Mouse (Mus musculus): ENCODE data around the gene Csf1.

Csf1 gene

DNA sequence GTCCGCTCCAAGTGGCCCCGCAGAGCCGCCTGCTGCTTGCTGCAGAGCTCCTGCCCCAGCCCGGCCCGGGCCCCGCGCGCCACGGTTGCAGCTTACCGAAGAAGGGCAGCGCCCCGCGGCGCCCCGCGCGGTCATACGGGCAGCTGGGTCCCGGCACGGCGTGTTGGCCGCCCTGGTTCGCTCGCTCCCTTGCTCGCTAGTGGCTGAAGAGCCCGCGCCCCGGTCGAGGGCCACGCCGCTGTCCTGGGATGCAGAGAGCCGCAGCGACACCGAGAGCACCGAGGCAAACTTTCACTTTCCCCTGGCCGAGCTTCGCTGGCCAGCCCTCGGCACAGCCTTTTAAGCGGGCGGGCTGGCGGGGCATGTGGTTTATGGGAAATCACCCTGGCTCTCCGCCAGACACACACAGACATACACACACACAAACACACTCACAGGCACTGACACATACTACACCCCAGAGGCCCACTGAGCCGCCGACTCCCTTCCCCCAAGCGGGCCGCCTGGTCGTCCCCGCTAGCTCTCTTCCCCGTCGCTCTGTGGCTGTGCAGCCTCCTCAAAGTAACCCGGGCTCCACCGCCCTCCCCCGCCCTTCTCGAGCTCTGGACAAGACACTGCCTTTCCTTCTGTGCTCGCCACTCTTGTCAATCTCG lies at the start of gene Csf1:
Gene Csf1 (minus strand): TSS at position 541 of the 653 bp plus-strand sequence.
- no peak for DNase-seq (ENCODE audit: extremely low read depth, low read depth, low spot score)

DNA sequence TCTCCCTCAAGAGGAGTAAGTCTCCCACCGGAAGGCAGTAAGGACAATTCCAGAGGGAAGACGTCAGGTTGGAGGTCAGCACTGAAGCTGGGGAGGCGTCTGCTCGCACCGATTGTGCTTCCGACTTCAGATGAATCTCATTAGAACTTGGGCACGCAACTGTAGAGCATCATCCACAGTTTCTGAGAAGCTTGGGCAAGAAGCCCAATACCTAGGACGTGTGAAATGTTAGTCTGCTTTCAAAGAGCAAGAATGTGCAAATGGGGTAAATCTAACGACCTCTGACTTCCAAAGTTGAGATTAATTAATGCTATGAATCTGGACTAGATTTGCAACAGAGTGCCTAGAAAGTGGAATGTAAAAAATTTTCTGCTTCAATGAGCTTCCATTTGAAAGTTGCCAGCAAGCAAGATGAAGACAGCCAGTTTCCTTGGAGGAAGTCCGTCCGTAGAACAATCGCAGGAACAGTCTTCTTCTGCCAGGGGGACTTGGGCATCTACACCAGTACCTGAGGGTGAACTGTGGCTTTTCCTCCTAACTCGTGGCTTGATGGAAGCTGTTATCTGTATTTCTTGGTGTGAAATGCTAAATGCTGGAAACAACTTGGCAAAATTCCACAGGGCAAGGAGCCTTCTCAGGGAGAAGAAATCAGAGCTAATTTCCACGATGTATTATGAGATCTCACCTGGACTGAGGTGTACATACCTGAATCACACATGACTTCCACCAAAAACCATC lies 47.9 kb upstream of the Csf1 start:
- no peak for DNase-seq (ENCODE audit: extremely low read depth, low read depth, low spot score)

DNA sequence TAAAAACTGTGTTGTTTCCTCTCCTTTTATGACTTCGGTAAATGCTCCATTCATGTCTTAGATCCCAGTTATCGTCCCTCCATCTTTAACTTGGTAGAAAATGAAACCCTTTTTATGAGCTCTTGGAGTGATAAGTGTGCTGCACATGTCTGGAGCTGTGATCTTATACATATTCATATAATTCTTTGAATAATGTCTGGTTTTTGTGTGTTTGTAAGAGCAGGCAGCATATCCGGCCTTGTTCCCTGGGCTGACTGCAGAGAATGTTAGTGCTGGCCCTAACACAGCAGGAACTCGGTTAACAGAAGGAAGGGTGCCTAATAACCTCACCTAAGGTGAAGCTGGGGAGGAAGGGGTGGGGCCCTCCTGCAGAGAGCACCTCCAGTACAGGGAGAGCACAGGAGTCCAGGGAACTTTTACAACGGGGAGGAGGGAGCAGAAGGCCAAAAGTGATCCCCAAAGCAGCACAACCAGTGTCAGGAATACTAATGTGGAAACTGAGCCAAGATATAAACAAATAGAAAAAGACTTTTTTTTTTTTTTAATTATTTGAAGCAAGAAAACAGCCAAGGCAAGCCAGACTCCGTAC lies 47.2 kb upstream of the Csf1 start:
- DNase-seq (ENCODE audit: extremely low read depth, low read depth, low spot score), result no peak

DNA sequence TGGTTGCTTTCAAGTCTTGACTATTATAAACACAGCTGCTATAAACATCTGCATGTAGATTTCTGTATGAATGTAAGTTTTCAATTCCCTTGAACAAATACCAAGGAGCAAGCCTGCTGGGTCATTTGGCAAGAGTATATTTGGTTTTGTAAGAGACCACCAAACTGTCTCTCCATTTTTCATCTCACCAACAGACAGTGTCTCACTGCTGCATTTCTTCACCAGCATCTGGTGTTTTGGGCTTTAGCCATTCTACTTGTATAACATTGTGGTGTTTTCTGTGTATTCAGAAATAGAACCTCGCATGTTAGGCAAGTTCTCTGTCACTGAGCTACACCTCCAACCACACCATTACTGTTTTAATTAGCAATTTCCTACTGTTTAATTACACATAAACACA lies 46.6 kb upstream of the Csf1 start:
- no peak for DNase-seq (ENCODE audit: extremely low read depth, low read depth, low spot score)

DNA sequence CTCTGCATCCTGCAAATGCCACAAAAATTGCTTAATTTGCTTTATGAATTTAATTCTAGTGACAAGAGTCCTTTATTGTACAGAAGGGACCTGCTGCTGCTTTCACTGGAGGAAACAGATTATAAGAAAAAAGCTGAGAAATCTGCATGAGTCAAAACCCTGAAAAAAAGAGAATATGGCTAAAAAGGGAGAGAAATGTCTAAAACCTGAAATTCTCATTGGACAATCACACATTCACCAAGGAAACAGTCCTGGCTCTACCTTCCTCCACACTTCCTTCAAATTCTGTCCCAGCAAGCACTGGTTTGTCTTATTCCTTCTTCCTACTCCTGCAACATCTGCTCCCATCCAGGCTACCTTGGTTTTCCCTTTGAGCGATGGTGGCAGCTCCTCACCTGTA lies 44.5 kb upstream of the Csf1 start:
- DNase-seq (ENCODE audit: extremely low read depth, low read depth, low spot score), result no peak

DNA sequence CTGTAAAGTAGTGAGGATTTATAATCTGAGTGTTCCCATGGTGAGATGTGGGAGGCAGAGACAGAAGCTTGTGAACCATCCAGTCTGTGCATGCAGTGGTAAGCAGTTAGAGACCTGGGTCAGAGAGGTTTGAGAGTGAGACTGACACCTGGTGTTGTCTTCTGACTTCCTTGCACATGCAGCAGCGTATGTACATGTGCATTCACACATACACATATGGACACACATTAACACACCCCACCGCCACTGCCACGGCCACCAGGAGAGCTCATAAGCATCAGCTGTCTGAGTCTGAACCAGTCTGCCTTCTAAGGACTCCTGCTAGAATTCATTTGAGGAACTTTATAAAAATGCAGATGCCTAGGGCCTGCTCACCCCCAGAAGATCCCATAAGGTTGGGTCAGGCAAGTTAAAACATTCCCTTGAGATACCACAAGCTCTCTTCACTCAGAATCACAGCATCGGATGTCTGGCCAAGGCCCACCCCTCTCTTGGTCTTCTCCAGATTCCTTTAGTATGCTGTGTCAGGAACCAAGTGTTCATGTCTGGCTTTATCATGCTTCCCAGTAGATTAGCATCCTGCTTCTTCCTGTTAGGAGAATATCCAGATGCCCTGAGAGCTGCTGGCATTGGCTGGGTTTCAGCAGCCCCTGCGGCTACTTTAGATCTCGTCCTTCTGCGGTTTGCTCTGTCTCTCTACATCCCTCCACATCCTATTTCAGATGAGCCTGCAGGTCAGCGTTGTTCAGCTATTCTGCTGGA lies 42.1 kb upstream of the Csf1 start:
- no peak for DNase-seq (ENCODE audit: extremely low read depth, low read depth, low spot score)

DNA sequence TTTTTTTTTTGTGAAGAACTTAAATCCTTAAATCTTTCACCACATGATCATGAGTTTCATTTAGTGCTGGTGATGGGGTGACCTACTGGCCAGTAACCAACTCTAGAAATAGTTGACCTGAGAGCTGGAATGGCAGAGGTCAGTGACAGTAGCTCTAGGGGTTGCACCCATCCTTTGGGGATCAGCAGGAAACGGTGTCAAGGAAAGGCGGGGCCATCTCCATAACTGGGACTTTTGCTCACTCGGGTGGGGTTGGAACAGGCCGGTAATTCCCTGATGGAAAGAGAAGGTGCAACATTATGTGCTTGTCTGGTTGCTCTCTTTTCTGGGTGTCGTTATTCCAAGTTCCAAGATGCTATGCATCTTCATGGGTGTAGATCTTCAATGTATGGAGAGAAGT lies 38.7 kb upstream of the Csf1 start:
- DNase-seq (ENCODE audit: extremely low read depth, low read depth, low spot score), result no peak

DNA sequence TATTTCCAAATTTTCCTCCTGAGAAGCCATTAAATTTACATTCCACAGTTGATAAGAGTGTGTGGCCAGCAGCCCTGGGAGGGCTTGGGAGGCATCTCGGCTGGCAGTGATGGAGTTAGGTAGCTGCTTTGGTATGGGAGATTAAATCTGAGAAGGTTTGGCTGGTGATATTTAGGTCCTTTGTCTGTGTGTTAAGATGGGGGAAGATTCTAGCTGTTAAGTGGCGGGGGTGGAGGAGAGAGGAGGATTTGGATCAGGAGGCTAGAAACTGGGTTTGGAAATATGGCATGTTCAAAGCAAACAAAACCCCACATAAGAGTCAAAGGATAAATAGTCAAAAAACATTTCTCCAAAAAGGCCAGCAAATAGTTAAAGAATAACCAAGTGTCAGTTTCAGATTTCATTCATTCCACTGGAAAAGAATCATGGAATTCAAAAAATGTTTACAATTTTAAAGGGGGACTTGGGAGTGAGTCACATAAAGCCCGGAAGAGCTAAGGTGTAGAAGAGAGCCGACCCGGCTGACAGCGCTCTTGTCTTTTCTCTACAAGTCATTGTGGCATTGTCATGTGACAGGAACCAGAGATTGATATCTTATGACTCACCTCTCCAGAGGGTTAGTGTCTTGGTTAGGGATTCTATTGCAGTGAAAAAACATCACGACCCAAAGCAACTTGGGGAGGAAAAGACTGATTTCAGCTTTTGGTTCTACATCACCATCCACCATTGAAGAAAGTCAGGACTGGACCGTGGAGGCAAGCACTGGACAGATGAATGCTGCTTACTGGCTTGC lies 36.1 kb upstream of the Csf1 start:
- DNase-seq (ENCODE audit: extremely low read depth, low read depth, low spot score), result no peak

DNA sequence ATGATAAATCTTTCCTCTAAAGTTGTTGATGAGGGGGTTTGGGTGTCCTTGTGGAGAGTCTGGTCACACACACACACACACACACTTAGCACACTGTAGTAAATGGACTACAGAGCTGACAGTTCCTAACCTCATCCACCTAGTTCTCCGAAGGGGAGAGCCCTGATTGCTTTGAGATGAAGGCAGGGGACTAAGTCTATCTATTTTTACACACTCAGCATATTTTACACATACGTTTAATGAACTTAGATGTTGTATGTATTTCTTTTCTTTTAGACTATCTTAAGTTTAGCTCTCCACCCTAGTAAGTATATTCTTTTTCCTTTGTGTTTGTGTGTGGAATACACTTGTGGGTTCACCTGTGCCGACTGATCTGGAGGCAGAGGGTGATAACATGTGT lies 34.6 kb upstream of the Csf1 start:
- DNase-seq (ENCODE audit: extremely low read depth, low read depth, low spot score), result no peak

DNA sequence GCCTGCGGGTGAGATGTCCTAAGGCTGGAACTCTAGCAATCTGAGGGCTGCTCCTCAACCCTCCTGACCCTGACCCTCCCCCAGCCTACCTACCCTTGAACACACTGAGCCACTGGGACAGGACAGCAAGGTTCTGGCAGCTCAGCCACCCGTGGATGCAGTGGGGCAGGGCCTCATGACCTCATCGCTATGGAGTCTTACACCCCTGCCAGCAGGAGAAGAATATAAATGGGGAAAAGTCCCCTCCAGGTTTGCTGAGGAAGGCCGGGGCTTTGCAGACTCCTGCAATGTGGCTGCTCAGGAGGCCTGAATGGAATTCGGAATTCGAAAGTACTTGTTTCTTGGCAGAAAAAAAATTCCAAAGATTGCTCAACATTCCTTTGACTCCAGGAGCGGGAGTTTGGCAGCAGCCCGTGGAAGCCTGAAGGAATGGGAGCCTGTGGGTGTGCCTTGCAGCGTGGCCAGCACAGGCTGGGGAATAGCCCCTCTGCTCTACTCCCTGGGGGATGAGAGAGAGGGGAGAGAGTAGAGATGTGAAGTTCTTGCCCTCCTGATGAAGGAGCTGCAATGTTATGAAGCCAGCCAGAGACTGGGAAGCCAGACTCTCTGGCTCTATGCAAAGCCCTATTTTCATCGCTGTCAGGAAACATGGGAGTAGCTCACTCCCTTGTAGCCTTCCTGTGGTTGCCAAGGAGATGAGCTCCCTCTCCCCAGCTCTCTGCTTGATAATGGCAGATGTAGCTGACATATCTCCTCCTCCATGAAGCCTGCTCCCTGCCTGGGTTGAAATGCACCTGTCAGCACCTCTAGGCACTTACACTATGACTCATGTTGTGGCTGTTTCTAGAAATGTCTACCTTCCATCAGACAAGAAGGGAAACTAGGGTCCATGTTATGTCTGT lies 33.3 kb upstream of the Csf1 start:
- DNase-seq (ENCODE audit: extremely low read depth, low read depth, low spot score), result no peak

DNA sequence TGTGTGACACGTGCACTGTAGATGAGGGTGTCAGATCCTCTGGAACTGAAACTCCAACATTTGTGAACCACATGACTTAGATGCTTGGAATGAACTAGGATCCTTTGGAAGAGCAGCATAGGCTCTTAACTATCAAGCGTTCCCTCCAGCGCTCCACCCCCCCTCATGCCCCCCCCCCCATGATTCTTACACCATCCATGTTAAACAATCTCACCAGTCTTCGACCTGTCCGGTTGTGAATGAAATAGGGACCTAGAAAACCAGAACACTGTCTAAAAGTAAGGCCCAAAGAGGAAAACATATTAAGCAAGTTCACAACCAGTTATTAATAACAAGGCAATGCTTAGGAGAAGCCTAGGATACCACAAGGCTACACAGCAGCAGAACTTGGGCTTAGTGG lies 32.5 kb upstream of the Csf1 start:
- no peak for DNase-seq (ENCODE audit: extremely low read depth, low read depth, low spot score)

DNA sequence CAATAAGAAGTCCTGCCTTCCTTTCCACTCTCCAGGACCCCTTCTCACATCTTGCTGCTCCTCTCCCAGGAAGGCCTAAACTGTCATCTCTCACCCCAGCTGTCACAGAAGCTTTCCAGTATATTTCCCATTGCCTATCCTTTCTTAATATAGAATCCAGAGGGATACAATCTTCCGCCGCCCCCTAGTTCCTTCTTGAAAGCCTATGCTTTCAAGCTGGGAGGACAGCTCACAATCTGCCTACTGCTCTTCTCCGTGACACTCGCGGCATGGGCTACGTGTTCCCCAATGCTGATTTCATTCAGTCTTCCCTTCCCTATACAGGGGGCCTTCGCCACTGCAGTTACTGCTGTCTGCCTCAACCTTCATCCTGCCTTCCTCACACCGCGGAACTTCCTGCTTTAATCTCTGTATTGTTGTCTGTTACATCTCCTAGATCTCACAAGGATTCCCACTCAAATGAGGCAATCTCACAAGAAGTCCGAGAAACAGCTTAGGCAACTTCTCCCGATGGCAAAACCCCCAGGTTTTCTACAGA lies 30.6 kb upstream of the Csf1 start:
- DNase-seq (ENCODE audit: extremely low read depth, low read depth, low spot score), result no peak

DNA sequence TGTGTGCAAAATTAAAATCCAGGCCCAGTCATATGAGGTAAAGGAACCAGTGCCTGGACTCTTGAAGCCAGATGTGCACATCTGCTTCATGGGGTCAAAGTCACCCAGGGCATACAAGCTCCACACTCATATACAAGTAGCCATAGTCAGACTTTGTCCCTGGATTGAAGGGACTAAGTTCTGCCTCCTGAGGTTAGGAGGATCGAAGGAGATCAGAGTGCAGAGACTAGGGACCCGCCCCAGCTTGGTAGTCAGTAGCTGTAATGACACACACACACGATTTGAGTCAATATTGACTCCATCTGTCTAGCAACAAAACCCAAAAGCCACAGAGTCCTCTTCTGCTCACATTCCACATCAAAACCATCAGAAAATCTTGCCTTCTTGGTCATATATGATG lies 30.0 kb upstream of the Csf1 start:
- DNase-seq (ENCODE audit: extremely low read depth, low read depth, low spot score), result no peak

DNA sequence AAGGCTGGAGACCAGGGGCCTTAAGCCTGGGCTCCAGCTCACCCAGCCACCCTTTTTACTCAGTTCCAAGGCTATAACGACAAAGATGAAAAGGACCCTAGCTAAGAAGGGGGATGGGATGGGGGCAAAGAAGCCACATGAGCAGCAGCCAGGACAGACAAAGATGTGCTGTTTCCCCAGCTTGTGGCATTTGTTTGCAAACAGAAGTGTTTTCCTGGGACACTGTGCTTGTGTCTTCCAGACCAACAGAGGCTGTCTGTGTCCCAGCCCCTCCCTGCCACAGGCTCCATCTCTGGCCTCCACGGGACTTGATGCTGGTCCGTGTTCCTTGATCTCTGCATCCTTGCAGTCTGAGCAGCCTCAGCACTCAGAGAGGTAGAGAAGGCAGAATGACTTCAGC lies 28.6 kb upstream of the Csf1 start:
- DNase-seq (ENCODE audit: extremely low read depth, low read depth, low spot score), result no peak

DNA sequence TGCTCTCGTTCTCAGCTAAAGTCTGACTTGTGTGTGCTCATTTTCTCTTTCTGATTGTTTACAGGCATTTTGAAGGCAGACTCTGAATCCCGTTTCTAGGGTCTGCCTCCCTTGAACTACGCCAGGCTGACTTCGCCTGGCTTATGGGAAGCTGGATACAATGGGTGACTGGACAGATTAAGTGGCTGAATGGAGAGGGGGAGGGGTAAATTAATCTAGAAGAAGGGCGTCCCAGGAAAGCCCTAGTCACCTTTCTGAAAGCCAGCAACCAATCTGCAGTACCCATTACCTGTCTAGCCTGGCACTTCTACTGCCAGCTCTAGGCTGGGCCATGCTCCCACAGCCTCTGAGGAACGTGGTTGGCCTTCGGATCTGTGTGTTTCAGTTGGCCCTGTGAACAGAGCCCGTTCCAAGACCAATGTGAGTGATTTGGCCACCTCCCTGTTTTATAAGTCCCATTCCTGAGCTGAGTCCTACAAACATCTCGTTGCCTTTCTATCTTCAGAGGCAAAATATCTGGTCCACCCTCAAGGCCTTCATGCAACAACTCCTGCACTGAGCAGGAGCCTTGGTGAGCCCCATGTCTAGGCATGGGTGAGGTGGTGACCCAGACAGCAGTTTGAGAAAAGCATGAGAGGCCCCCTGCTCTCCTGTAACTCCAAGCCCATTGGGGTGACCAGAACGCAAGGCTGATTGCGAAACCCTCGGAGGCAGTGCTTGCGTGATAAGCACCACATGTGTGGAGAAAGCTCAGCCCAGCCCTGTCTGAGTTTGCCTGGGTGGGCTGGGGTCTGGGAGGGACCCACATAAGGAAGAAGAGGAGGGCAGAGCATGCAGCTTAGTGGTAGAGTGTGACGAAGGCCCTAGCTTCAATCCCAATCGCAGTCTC lies 27.6 kb upstream of the Csf1 start:
- no peak for DNase-seq (ENCODE audit: extremely low read depth, low read depth, low spot score)

DNA sequence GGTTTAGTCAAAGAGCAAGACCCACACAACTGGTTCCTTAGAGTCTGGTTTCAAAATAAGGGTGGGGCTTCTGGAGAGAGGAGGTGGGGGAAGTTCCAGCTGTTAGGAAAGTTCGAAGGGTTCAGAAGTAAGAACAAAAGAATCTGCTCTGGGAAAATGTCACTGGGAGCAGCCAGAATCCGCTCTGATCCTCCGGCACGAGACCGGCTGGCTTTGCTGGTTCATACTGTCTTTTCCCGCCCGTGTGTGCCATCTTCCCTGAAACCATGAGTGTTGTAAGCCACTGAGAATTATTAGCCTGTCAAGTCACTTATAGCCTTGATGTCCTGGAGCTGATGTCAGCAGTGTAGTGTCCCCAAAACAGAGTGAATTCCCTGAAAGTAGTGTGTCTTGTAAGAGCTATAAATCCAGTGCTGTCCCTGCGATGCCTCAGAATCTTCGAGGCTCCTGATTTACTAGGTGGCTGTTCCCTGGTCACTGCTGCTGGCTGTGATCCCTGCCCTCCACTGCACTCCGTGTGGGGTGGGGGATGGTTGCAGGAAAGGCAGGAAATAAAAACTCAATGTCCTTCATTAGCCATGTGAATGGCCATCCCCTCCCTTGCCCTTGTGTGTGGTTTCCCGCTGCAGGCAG lies 26.8 kb upstream of the Csf1 start:
- DNase-seq (ENCODE audit: extremely low read depth, low read depth, low spot score), result no peak

DNA sequence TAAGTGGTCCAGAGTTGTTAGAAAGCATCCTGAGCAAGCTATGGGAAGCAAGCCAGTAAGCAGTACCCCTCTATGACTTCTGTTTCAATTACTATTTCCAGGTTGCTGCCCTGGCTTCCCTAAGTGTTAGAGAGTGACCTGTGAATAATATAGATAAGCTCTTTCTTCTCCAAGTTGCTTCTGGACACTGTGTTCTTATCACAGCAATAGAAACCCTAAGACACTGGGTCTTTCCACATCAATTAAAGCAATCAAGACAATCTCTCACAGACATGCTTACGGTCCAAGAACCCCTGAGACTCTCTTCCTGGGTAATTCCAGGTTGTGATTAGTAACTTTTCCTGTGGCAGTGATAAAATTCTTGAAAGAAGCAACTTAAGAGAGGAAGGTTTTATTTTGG lies 26.1 kb upstream of the Csf1 start:
- no peak for DNase-seq (ENCODE audit: extremely low read depth, low read depth, low spot score)

DNA sequence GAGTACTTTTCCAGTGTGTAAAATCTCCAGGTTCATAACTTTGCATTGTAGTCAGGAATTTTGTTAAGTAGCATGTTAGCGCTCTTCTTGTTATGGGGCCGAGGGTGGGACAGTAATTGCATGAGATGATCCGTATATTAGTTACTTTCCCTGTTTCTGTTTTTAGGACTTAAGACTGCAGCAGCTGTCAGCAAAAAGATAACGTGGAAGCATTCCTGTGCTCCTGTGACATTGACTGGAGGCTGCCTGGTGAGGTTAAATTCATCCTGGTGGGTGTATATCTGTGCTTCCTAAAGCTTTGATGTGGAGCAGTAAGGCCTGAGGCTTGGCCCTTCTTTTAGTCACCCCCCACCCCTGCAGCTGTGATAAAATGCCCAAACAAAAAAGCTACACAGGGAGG lies 25.3 kb upstream of the Csf1 start:
- no peak for DNase-seq (ENCODE audit: extremely low read depth, low read depth, low spot score)
